Mouse (Mus musculus): ENCODE data around the gene Apbb1ip.

DNA sequence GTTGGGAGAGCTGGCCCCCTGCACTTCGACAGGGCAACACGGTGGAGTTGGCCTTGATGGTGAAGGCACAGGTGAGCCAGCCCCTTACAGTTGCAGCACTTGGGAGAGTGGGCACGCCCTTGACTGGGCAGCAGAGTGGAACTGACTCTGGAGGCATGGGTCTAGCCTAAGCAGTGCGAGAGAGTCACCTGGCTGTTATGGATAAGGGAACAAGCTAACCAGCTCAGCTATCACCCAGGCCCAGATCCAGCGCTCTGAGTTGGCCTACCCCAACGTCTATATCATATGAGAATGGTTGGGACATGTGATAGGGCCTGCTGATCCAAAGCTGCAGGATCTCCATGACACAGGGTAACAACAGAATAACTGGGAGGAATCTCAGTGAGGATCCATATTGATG, 18.3 kb upstream of the Apbb1ip start:
- TF ChIP-seq CTCF (IDR thresholded peaks at IDR 0.05; ENCODE audit: extremely low read depth, insufficient read depth, low read length) = no peak
- TF ChIP-seq POLR2A (IDR thresholded peaks at IDR 0.05; ENCODE audit: extremely low read depth, insufficient read depth, low read length) = no peak
